Mouse (Mus musculus) CH12.LX (cell line): ENCODE results near the gene Pikfyve.

Experiments
- POLR2AphosphoS2 ChIP-seq: IDR thresholded peaks from 2 replicates; pipeline ENCODE4 v1.6.1; 2011; ENCODE audit warnings: low read depth, low read length, improper control_type of control experiment
- TCF12 ChIP-seq: IDR thresholded peaks from 2 replicates; pipeline ENCODE4 v1.6.1; 2014; ENCODE audit warnings: low read depth, mild to moderate bottlenecking, inconsistent platforms, low read length, improper control_type of control experiment

DNA sequence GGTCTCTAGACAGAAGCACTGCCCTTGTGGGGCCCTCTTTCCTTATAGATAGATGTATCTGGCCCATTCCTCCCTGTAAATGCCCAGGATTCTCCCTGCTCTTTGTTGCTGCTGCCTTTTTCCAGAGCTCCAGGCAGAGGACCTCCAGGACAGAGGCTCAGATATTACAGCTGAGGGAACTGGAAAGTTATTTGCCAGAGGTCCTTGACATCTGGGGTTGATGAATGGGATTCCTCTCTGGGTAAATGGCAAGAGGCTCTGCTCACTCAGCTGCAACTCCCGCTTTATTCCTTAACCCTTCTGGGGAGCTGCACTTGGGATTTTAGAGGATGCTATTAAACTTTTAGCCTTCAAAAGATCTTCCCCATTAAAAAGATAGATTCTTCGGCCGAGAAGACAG, 122.0 kb downstream of the Pikfyve start:
- TF ChIP-seq POLR2AphosphoS2 (no peak), TCF12 (no peak)
